Mouse (Mus musculus) liver, adult 2 months (tissue): ENCODE measurements around the gene Gm281.

ENCODE experiments used
- CTCF ChIP-seq: fragments of 200-500 bp; IDR thresholded peaks from 2 replicates; pipeline ENCODE4 v1.5.1; 2011; ENCODE audit warnings: low read depth, low read length, control low read depth
- POLR2A ChIP-seq: fragments of 200-500 bp; IDR thresholded peaks from 2 replicates; pipeline ENCODE4 v1.6.1; 2011; ENCODE audit warnings: low read length, control low read depth; ENCODE audit not compliant: insufficient read depth; ENCODE audit errors: extremely low read depth

GRCm38 (mm10) chr14:13812801-13813479 lies 101.3 kb downstream of the Gm281 start:
- TF ChIP-seq CTCF (no peak), POLR2A (no peak)
